Mouse (Mus musculus) cerebellum, postnatal 4 days (tissue): ENCODE results near the gene Dpp6.

Experiments
- DNase-seq, 2 experiments: peaks; one replicate each; pipeline ENCODE4 v3.0.0; 2022; ENCODE audit warnings: low spot score in 2 of 2, mixed read lengths in 1 of 2

Gene Dpp6

GRCm38 (mm10) chr5:27370814-27371213 is 553.8 kb downstream of the Dpp6 start:
- no peak for DNase-seq

- no peak for DNase-seq
Observed at GRCm38 (mm10) chr5:27373931-27374330, 556.9 kb downstream of the Dpp6 start.

GRCm38 (mm10) chr5:27375841-27376240 is 558.8 kb downstream of the Dpp6 start:
- no peak for DNase-seq

GRCm38 (mm10) chr5:27380656-27381385 is 563.8 kb downstream of the Dpp6 start:
- peak in 1 of 2 experiments; percentile 29 for DNase-seq

- DNase-seq: no peak
Observed at GRCm38 (mm10) chr5:27398371-27398770, 581.4 kb downstream of the Dpp6 start.

GRCm38 (mm10) chr5:27399111-27399510 is 582.1 kb downstream of the Dpp6 start:
- DNase-seq: no peak

- DNase-seq: no peak
Observed at GRCm38 (mm10) chr5:27402616-27403015, 585.6 kb downstream of the Dpp6 start.

GRCm38 (mm10) chr5:27408854-27409253 is 591.9 kb downstream of the Dpp6 start:
- DNase-seq: no peak

GRCm38 (mm10) chr5:27413023-27413422 is 596.0 kb downstream of the Dpp6 start:
- DNase-seq: peak in 1 of 2 experiments; percentile 49

GRCm38 (mm10) chr5:27415518-27415917 is 598.5 kb downstream of the Dpp6 start:
- no peak for DNase-seq

GRCm38 (mm10) chr5:27416571-27416970 is 599.6 kb downstream of the Dpp6 start:
- peak in 1 of 2 experiments; percentile 24 for DNase-seq

GRCm38 (mm10) chr5:27417398-27417797 is 600.4 kb downstream of the Dpp6 start:
- DNase-seq: no peak

GRCm38 (mm10) chr5:27418856-27419255 is 601.9 kb downstream of the Dpp6 start:
- no peak for DNase-seq

GRCm38 (mm10) chr5:27421090-27421635 is 604.2 kb downstream of the Dpp6 start:
- DNase-seq: no peak

GRCm38 (mm10) chr5:27423766-27424165 is 606.8 kb downstream of the Dpp6 start:
- DNase-seq: no peak

GRCm38 (mm10) chr5:27424484-27425080 is 607.6 kb downstream of the Dpp6 start:
- peak in 1 of 2 experiments; percentile 26 for DNase-seq

GRCm38 (mm10) chr5:27426200-27426599 is 609.2 kb downstream of the Dpp6 start:
- DNase-seq: no peak

GRCm38 (mm10) chr5:27433584-27433983 is 616.6 kb downstream of the Dpp6 start:
- no peak for DNase-seq

- DNase-seq: no peak
Observed at GRCm38 (mm10) chr5:27453201-27453845, 636.3 kb downstream of the Dpp6 start.

GRCm38 (mm10) chr5:27454386-27454785 is 637.4 kb downstream of the Dpp6 start:
- DNase-seq: no peak

GRCm38 (mm10) chr5:27456981-27457380 is 640.0 kb downstream of the Dpp6 start:
- DNase-seq: no peak

GRCm38 (mm10) chr5:27457686-27458085 is 640.7 kb downstream of the Dpp6 start:
- no peak for DNase-seq
